Mouse (Mus musculus) hindlimb bud, embryonic 11.5 days (tissue): ENCODE results near the gene Hist1h2bc.
A peak's percentile ranks its signal among the peaks of the same experiment; 100 is the strongest.

Experiments
- DNase-seq: peaks from one replicate; pipeline ENCODE4 v3.0.0-alpha.2; 2012; ENCODE audit warnings: low read depth, low spot score; ENCODE audit errors: extremely low spot score

Gene Hist1h2bc

GRCm38 (mm10) chr13:23732156-23732804 is 48.3 kb downstream of the Hist1h2bc start:
- no peak for DNase-seq

GRCm38 (mm10) chr13:23737091-23737490 is 53.1 kb downstream of the Hist1h2bc start:
- no peak for DNase-seq

GRCm38 (mm10) chr13:23738041-23738440 is 54.0 kb downstream of the Hist1h2bc start:
- no peak for DNase-seq

- DNase-seq: no peak
Observed at GRCm38 (mm10) chr13:23738677-23739068, 54.7 kb downstream of the Hist1h2bc start, which contains the start of gene Hist1h1c. TSS of gene Hist1h1c (plus strand) at chr13:23738808.

- peak; percentile 90 for DNase-seq
Observed at GRCm38 (mm10) chr13:23739069-23739921, 55.3 kb downstream of the Hist1h2bc start.

- peak; percentile 77 for DNase-seq
Observed at GRCm38 (mm10) chr13:23739922-23740252, 55.9 kb downstream of the Hist1h2bc start.

- no peak for DNase-seq
Observed at GRCm38 (mm10) chr13:23740256-23740840, 56.3 kb downstream of the Hist1h2bc start.

- no peak for DNase-seq
Observed at GRCm38 (mm10) chr13:23740910-23741309, 56.9 kb downstream of the Hist1h2bc start.

GRCm38 (mm10) chr13:23742007-23742406 is 58.0 kb downstream of the Hist1h2bc start:
- no peak for DNase-seq
